Mouse (Mus musculus): ENCODE measurements at regions not wholly inside any gene's neighbourhood (a gene's known extent, or its start where the extent isn't known, plus 50 kb on each side); places are given as distances from the start of the nearest gene placed in this dataset.

GRCm38 (mm10) chr5:101596996-101597395 is 67.8 kb downstream of the Nkx6-1 start:
- DNase-seq (ENCODE audit: low read depth), result no peak

GRCm38 (mm10) chr5:101591236-101591635 is 73.6 kb downstream of the Nkx6-1 start:
- DNase-seq (ENCODE audit: low read depth), result no peak

GRCm38 (mm10) chr5:101590341-101591124 is 74.3 kb downstream of the Nkx6-1 start:
- DNase-seq (ENCODE audit: low read depth), result no peak

- no peak for DNase-seq (ENCODE audit: low read depth)
These were observed 91.8 kb downstream of the Nkx6-1 start for GRCm38 (mm10) chr5:101572966-101573365.

GRCm38 (mm10) chr5:101565770-101566169 is 99.0 kb downstream of the Nkx6-1 start:
- DNase-seq (ENCODE audit: low read depth), result no peak

- no peak for DNase-seq (ENCODE audit: low read depth)
These were observed 104.4 kb downstream of the Nkx6-1 start for GRCm38 (mm10) chr5:101560366-101560765.

GRCm38 (mm10) chr5:101558279-101558987 is 106.4 kb downstream of the Nkx6-1 start:
- DNase-seq (ENCODE audit: low read depth), result no peak

GRCm38 (mm10) chr5:101557156-101557555 is 107.6 kb downstream of the Nkx6-1 start:
- DNase-seq (ENCODE audit: low read depth), result no peak

- no peak for DNase-seq (ENCODE audit: low read depth)
These were observed 121.5 kb downstream of the Nkx6-1 start for GRCm38 (mm10) chr5:101543326-101543725.

- DNase-seq (ENCODE audit: low read depth), result no peak
These were observed 125.0 kb downstream of the Nkx6-1 start for GRCm38 (mm10) chr5:101539818-101540217.

- DNase-seq (ENCODE audit: low read depth), result no peak
These were observed 125.6 kb downstream of the Nkx6-1 start for GRCm38 (mm10) chr5:101539254-101539549.

- DNase-seq (ENCODE audit: low read depth), result no peak
These were observed 126.2 kb downstream of the Nkx6-1 start for GRCm38 (mm10) chr5:101538410-101539253.

GRCm38 (mm10) chr5:101537518-101538380 is 127.0 kb downstream of the Nkx6-1 start:
- DNase-seq (ENCODE audit: low read depth), result no peak

- DNase-seq (ENCODE audit: low read depth), result no peak
These were observed 129.3 kb downstream of the Nkx6-1 start for GRCm38 (mm10) chr5:101535451-101535850.

- no peak for DNase-seq (ENCODE audit: low read depth)
These were observed 139.4 kb downstream of the Nkx6-1 start for GRCm38 (mm10) chr5:101525346-101525745.

- DNase-seq (ENCODE audit: low read depth), result no peak
These were observed 140.1 kb downstream of the Nkx6-1 start for GRCm38 (mm10) chr5:101524670-101525069.

- no peak for DNase-seq (ENCODE audit: low read depth)
These were observed 140.9 kb downstream of the Nkx6-1 start for GRCm38 (mm10) chr5:101523902-101524301.

GRCm38 (mm10) chr5:101523490-101523889 is 141.3 kb downstream of the Nkx6-1 start:
- no peak for DNase-seq (ENCODE audit: low read depth)

GRCm38 (mm10) chr5:101520935-101521655 is 143.7 kb downstream of the Nkx6-1 start:
- no peak for DNase-seq (ENCODE audit: low read depth)

- no peak for DNase-seq (ENCODE audit: low read depth)
These were observed 145.8 kb downstream of the Nkx6-1 start for GRCm38 (mm10) chr5:101518791-101519547.

Data from fibroblast of lung, adult 2 months (primary cell).